Mouse (Mus musculus) left cerebral cortex, adult 9 months (tissue): ENCODE data around the gene Sbk1.

Experiments
- DNase-seq, 2 experiments: peaks; one replicate each; pipeline ENCODE4 v3.0.0; 2022; ENCODE audit warnings: low spot score in 2 of 2

The Sbk1 gene

GRCm38 (mm10) chr7:126271712-126272683 is at the start of gene Sbk1:
Sbk1 (plus strand) TSS chr7:126272619.
- DNase-seq = peak; percentile 78 to 90

DNA sequence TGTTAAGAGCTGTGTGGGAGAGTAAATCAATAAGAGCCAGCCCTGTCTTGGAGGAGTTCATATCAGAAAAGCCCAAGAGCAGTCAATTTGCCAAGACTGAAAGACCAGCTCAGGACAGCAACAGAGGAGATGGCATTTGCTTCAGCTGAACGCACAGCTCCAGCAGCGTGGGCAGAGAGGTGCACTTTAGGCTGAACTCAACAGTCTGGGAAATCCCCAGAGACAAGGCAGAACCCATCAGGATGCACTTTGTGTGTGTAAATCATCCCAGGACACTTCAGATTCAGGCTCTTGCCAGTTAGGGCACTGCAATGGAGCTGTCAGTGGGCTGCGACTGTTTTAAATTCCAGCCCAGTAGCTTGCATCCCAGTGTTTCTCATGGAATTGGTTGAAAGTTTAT is 49.7 kb upstream of the Sbk1 start:
- DNase-seq = no peak

DNA sequence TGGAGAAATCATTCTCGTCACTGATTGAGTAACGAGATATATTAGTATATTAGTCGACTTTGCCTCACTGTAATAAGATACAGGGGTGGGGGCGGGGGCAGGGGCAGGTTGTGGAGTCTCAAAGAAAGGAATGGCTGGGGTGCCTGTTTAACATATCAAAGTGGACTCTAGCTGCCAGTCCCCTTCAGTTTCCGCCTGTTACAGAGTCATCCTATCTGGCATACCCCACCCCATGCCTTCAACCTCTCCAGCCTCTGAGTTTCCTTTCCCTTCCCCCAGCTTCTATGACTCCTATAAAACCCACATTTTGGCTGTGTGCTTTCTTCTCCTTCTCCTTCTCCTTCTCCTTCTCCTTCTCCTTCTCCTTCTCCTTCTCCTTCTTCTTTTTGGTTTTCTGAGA is 46.3 kb upstream of the Sbk1 start:
- DNase-seq = no peak

GRCm38 (mm10) chr7:126230357-126231148 is 41.9 kb upstream of the Sbk1 start:
- DNase-seq = no peak

DNA sequence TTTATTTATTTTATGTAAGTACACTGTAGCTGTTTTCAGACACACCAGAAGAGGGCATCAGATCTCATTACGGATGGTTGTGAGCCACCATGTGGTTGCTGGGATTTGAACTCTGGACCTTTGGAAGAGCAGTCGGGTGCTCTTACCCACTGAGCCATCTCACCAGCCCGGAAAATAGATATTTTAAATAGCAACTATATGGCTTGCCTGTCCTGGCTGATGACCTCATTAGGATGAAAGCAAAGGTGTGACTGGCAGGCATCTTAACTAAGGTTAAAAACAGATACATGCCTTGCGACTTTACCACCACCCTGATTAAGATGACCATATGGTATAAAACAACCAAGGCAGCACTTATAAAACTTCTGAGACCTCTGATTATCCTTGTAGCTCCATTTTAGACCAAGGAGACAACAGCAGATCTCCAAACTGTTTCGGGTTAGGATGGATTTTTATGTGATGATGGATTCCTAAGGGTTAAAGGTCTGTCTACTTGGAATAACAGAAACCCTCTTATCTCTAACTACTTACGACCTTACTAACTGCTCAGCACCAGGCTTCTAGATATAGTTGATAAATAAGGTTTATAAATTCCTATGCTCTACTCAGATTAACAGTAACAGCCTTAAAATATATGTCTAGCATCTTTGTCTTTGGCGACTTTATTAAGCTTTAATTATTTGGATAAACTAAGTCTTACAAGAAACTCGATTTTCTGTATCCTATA is 39.9 kb upstream of the Sbk1 start:
- DNase-seq = no peak

GRCm38 (mm10) chr7:126234611-126235010 is 37.8 kb upstream of the Sbk1 start:
- DNase-seq = no peak

- DNase-seq = peak; percentile 45 to 69
Measured at GRCm38 (mm10) chr7:126236083-126236793, 36.2 kb upstream of the Sbk1 start.

- peak; percentile 63 to 66 for DNase-seq
Measured at GRCm38 (mm10) chr7:126236794-126237192, 35.6 kb upstream of the Sbk1 start.

- no peak for DNase-seq
Measured at GRCm38 (mm10) chr7:126240814-126241360, 31.5 kb upstream of the Sbk1 start.

DNA sequence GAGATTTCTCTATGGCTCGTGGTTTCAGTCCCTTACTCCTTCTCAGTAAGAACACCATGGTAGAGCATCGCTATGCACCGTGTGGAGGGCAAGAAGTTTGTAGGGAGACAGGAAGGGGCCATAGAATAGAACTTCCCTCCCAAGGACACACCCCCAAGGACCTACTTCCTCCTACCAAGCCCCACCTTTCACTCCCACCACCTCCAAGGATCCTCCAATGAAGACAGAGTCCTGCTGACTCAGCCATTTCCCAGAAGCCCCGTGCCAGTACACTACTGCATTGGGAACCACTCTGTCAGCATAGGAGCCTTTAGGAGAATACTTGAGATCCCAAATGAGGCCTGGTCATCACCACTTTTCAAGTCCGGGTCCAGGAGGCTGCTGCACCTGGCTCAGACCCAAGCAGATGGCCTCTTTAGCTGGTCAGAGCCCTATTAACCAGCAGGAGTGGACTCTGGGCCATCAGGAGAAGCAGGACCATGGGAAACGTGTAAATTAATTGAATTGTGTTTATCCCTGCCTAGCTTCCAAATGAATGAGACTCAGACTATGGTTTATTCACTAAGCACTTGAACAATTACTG is 28.2 kb upstream of the Sbk1 start:
- no peak for DNase-seq

DNA sequence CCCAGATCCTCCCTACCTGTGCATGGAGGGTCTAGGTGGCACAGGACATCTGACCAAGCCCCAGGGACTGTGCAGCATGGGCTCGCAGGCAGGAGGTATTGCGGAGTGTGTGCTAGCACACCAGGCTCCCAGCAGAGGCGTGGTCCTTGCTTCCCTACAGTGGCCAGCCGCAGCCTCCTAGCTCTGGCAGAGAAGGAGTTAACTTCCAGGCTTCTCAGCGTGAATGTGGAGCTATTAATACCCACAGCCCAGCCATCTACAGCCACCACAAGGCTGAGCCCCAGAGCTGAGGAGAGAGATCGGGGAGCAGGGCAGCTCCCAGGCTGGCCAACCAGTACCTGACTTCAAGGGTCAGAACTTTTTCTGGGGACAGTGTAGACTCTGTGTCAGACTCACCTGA is 24.3 kb upstream of the Sbk1 start:
- no peak for DNase-seq

GRCm38 (mm10) chr7:126248641-126249141 is 23.7 kb upstream of the Sbk1 start:
- DNase-seq = no peak

- DNase-seq = no peak
Measured at GRCm38 (mm10) chr7:126249146-126249545, 23.3 kb upstream of the Sbk1 start.

- no peak for DNase-seq
Measured at GRCm38 (mm10) chr7:126249986-126250385, 22.4 kb upstream of the Sbk1 start.

GRCm38 (mm10) chr7:126250481-126250880 is 21.9 kb upstream of the Sbk1 start:
- no peak for DNase-seq

- DNase-seq = no peak
Measured at GRCm38 (mm10) chr7:126251698-126252097, 20.7 kb upstream of the Sbk1 start.

GRCm38 (mm10) chr7:126252230-126252629 is 20.2 kb upstream of the Sbk1 start:
- no peak for DNase-seq

- DNase-seq = peak in 1 of 2 experiments; percentile 81
Measured at GRCm38 (mm10) chr7:126260280-126261210, 11.9 kb upstream of the Sbk1 start.

DNA sequence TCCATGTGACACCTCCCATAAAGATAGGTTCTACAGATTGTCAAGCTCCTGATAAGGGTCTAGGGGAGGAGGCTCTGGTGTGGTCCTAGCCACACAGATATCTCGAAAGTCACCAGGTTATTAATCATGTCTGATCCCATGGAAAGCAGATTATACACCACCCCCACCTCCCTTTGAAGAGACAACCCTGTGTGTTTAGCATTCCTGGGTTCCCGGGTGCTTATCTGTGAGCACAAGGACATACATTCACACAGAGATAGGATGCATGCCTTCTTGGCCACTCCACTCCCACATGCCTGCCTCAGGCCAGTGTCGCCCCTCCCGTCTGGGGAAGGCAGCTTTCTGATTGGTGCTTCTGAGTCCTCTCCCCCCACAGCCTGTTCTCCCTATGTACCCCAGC is 10.6 kb upstream of the Sbk1 start:
- DNase-seq = no peak
